Mouse (Mus musculus): ENCODE measurements around the gene Mtmr10. TPM values are rescaled to one million over a fixed set of nuclear protein-coding genes. Genes with fewer than 3 reads are reported as not detected.
A peak's percentile ranks its signal among the peaks of the same experiment; 100 is the strongest.

Gene Mtmr10
- polyA plus RNA-seq (2014; fragmentation: Nextera tagmentation; extraction: Ambion mirVana), result 11.8 and 12.0 TPM in 2 replicates

GRCm38 (mm10) chr7:64287414-64288091 lies at the start of gene Mtmr10:
Gene Mtmr10 (plus strand): TSS chr7:64287653.
- Histone ChIP-seq H3K27ac (replicated peaks; ENCODE audit: low read depth, low read length) (peak within 1 kb of the TSS; percentile 47; the same call in 1 of the 2 replicates), H3K9me3 (ENCODE audit: control insufficient read depth, low read length) (no peaks in the 10 kb centered on the region), H3K27me3 (ENCODE audit: control insufficient read depth, insufficient read depth, low read length) (no peaks in the 10 kb centered on the region), H3K9ac (ENCODE audit: low read length) (peak within 1 kb of the TSS; percentile 85), H3K36me3 (ENCODE audit: control insufficient read depth, insufficient read depth, low read length) (no peaks in the 10 kb centered on the region), H3K4me1 (ENCODE audit: control insufficient read depth, insufficient read depth, low read length) (no peaks in the 10 kb centered on the region), H3K4me2 (ENCODE audit: low read depth, severe bottlenecking) (peak within 1 kb of the TSS; percentile 56), H3K4me3 (ENCODE audit: low read depth, low read length) (peak within 1 kb of the TSS; percentile 75)
- ATAC-seq (ENCODE audit: insufficient number of reproducible peaks, low FRiP score, low TSS enrichment, low read depth) (peak; percentile 97), DNase-seq (ENCODE audit: low spot score) (peak; percentile 97)
- WGBS, result under 1% methylated on average over 77 of the region's 77 CpGs

- H3K27me3 ChIP-seq (ENCODE audit: control insufficient read depth, insufficient read depth, low read length), result no peaks in the 10 kb centered on the region
- no peak overlapping the region for H3K27ac ChIP-seq (replicated peaks; ENCODE audit: low read depth, low read length)
- no peaks in the 10 kb centered on the region for H3K9me3 ChIP-seq (ENCODE audit: control insufficient read depth, low read length)
- no peak overlapping the region for H3K9ac ChIP-seq (ENCODE audit: low read length)
- no peaks in the 10 kb centered on the region for H3K4me1 ChIP-seq (ENCODE audit: control insufficient read depth, insufficient read depth, low read length)
- H3K36me3 ChIP-seq (ENCODE audit: control insufficient read depth, insufficient read depth, low read length), result no peaks in the 10 kb centered on the region
- no peak overlapping the region for H3K4me3 ChIP-seq (ENCODE audit: low read depth, low read length)
- DNase-seq (ENCODE audit: low spot score) (no peak), ATAC-seq (ENCODE audit: insufficient number of reproducible peaks, low FRiP score, low TSS enrichment, low read depth) (no peak)
- H3K4me2 ChIP-seq (ENCODE audit: low read depth, severe bottlenecking), result no peak overlapping the region
- WGBS, result 93% methylated on average over 8 of the region's 8 CpGs
Measured at GRCm38 (mm10) chr7:64237747-64238146, 49.7 kb upstream of the Mtmr10 start.

GRCm38 (mm10) chr7:64238410-64239086 lies 48.9 kb upstream of the Mtmr10 start:
- DNase-seq (ENCODE audit: low spot score) (no peak), ATAC-seq (ENCODE audit: insufficient number of reproducible peaks, low FRiP score, low TSS enrichment, low read depth) (no peak)
- no peak overlapping the region for H3K4me3 ChIP-seq (ENCODE audit: low read depth, low read length)
- H3K27ac ChIP-seq (replicated peaks; ENCODE audit: low read depth, low read length), result no peak overlapping the region
- no peaks in the 10 kb centered on the region for H3K27me3 ChIP-seq (ENCODE audit: control insufficient read depth, insufficient read depth, low read length)
- H3K9ac ChIP-seq (ENCODE audit: low read length), result no peak overlapping the region
- no peaks in the 10 kb centered on the region for H3K9me3 ChIP-seq (ENCODE audit: control insufficient read depth, low read length)
- 84% methylated on average over 7 of the region's 7 CpGs for WGBS
- H3K4me2 ChIP-seq (ENCODE audit: low read depth, severe bottlenecking), result no peak overlapping the region
- no peaks in the 10 kb centered on the region for H3K36me3 ChIP-seq (ENCODE audit: control insufficient read depth, insufficient read depth, low read length)
- no peaks in the 10 kb centered on the region for H3K4me1 ChIP-seq (ENCODE audit: control insufficient read depth, insufficient read depth, low read length)

GRCm38 (mm10) chr7:64239138-64239805 lies 48.2 kb upstream of the Mtmr10 start:
- Histone ChIP-seq H3K27ac (replicated peaks; ENCODE audit: low read depth, low read length) (no peak overlapping the region), H3K4me2 (ENCODE audit: low read depth, severe bottlenecking) (no peak overlapping the region), H3K9me3 (ENCODE audit: control insufficient read depth, low read length) (no peaks in the 10 kb centered on the region), H3K9ac (ENCODE audit: low read length) (no peak overlapping the region), H3K36me3 (ENCODE audit: control insufficient read depth, insufficient read depth, low read length) (no peaks in the 10 kb centered on the region), H3K27me3 (ENCODE audit: control insufficient read depth, insufficient read depth, low read length) (no peaks in the 10 kb centered on the region), H3K4me1 (ENCODE audit: control insufficient read depth, insufficient read depth, low read length) (no peaks in the 10 kb centered on the region), H3K4me3 (ENCODE audit: low read depth, low read length) (no peak overlapping the region)
- ATAC-seq (ENCODE audit: insufficient number of reproducible peaks, low FRiP score, low TSS enrichment, low read depth) (no peak), DNase-seq (ENCODE audit: low spot score) (no peak)
- WGBS, result 88% methylated on average over 9 of the region's 9 CpGs

- no peaks in the 10 kb centered on the region for H3K27me3 ChIP-seq (ENCODE audit: control insufficient read depth, insufficient read depth, low read length)
- no peak overlapping the region for H3K9ac ChIP-seq (ENCODE audit: low read length)
- H3K9me3 ChIP-seq (ENCODE audit: control insufficient read depth, low read length), result no peaks in the 10 kb centered on the region
- H3K4me1 ChIP-seq (ENCODE audit: control insufficient read depth, insufficient read depth, low read length), result no peaks in the 10 kb centered on the region
- ATAC-seq (ENCODE audit: insufficient number of reproducible peaks, low FRiP score, low TSS enrichment, low read depth) (no peak), DNase-seq (ENCODE audit: low spot score) (no peak)
- no peak overlapping the region for H3K4me3 ChIP-seq (ENCODE audit: low read depth, low read length)
- H3K4me2 ChIP-seq (ENCODE audit: low read depth, severe bottlenecking), result no peak overlapping the region
- 54% methylated on average over 4 of the region's 4 CpGs for WGBS
- H3K36me3 ChIP-seq (ENCODE audit: control insufficient read depth, insufficient read depth, low read length), result no peaks in the 10 kb centered on the region
- H3K27ac ChIP-seq (replicated peaks; ENCODE audit: low read depth, low read length), result no peak overlapping the region
Measured at GRCm38 (mm10) chr7:64239806-64240315, 47.6 kb upstream of the Mtmr10 start.

- no peak overlapping the region for H3K4me2 ChIP-seq (ENCODE audit: low read depth, severe bottlenecking)
- H3K9me3 ChIP-seq (ENCODE audit: control insufficient read depth, low read length), result no peaks in the 10 kb centered on the region
- H3K4me3 ChIP-seq (ENCODE audit: low read depth, low read length), result no peak overlapping the region
- H3K27me3 ChIP-seq (ENCODE audit: control insufficient read depth, insufficient read depth, low read length), result no peaks in the 10 kb centered on the region
- no peak overlapping the region for H3K27ac ChIP-seq (replicated peaks; ENCODE audit: low read depth, low read length)
- no peaks in the 10 kb centered on the region for H3K36me3 ChIP-seq (ENCODE audit: control insufficient read depth, insufficient read depth, low read length)
- no peaks in the 10 kb centered on the region for H3K4me1 ChIP-seq (ENCODE audit: control insufficient read depth, insufficient read depth, low read length)
- 50% methylated on average over 4 of the region's 4 CpGs for WGBS
- DNase-seq (ENCODE audit: low spot score) (no peak), ATAC-seq (ENCODE audit: insufficient number of reproducible peaks, low FRiP score, low TSS enrichment, low read depth) (no peak)
- H3K9ac ChIP-seq (ENCODE audit: low read length), result no peak overlapping the region
Measured at GRCm38 (mm10) chr7:64242424-64242823, 45.0 kb upstream of the Mtmr10 start.

- Histone ChIP-seq H3K4me1 (ENCODE audit: control insufficient read depth, insufficient read depth, low read length) (no peaks in the 10 kb centered on the region), H3K9me3 (ENCODE audit: control insufficient read depth, low read length) (no peaks in the 10 kb centered on the region), H3K4me2 (ENCODE audit: low read depth, severe bottlenecking) (no peak overlapping the region), H3K27me3 (ENCODE audit: control insufficient read depth, insufficient read depth, low read length) (no peaks in the 10 kb centered on the region), H3K9ac (ENCODE audit: low read length) (no peak overlapping the region), H3K27ac (replicated peaks; ENCODE audit: low read depth, low read length) (no peak overlapping the region), H3K36me3 (ENCODE audit: control insufficient read depth, insufficient read depth, low read length) (no peaks in the 10 kb centered on the region), H3K4me3 (ENCODE audit: low read depth, low read length) (no peak overlapping the region)
- DNase-seq (ENCODE audit: low spot score), result no peak
- no peak for ATAC-seq (ENCODE audit: insufficient number of reproducible peaks, low FRiP score, low TSS enrichment, low read depth)
- 80% methylated on average over 6 of the region's 6 CpGs for WGBS
Measured at GRCm38 (mm10) chr7:64244371-64244770, 43.1 kb upstream of the Mtmr10 start.

- Histone ChIP-seq H3K4me2 (ENCODE audit: low read depth, severe bottlenecking) (no peak overlapping the region), H3K36me3 (ENCODE audit: control insufficient read depth, insufficient read depth, low read length) (no peaks in the 10 kb centered on the region), H3K9ac (ENCODE audit: low read length) (no peak overlapping the region), H3K4me3 (ENCODE audit: low read depth, low read length) (no peak overlapping the region), H3K27ac (replicated peaks; ENCODE audit: low read depth, low read length) (no peak overlapping the region), H3K4me1 (ENCODE audit: control insufficient read depth, insufficient read depth, low read length) (no peaks in the 10 kb centered on the region), H3K27me3 (ENCODE audit: control insufficient read depth, insufficient read depth, low read length) (no peaks in the 10 kb centered on the region), H3K9me3 (ENCODE audit: control insufficient read depth, low read length) (no peaks in the 10 kb centered on the region)
- DNase-seq (ENCODE audit: low spot score) (no peak), ATAC-seq (ENCODE audit: insufficient number of reproducible peaks, low FRiP score, low TSS enrichment, low read depth) (no peak)
- WGBS, result 82% methylated on average over 4 of the region's 4 CpGs
Measured at GRCm38 (mm10) chr7:64246713-64247112, 40.7 kb upstream of the Mtmr10 start.
